Mouse (Mus musculus) urinary bladder, adult 18-20 months (tissue): Measurements from ENCODE around the gene Slc24a4.

Experiments
- DNase-seq, 2 experiments: peaks; one replicate each; pipeline ENCODE4 v3.0.0; 2022; ENCODE audit warnings: low spot score in 2 of 2, mixed read lengths in 2 of 2

Slc24a4 gene

GRCm38 (mm10) chr12:102308457-102309011, 180.0 kb downstream of the Slc24a4 start:
- DNase-seq, result no peak

- no peak for DNase-seq
Measured at GRCm38 (mm10) chr12:102309099-102309799, 180.7 kb downstream of the Slc24a4 start.

DNA sequence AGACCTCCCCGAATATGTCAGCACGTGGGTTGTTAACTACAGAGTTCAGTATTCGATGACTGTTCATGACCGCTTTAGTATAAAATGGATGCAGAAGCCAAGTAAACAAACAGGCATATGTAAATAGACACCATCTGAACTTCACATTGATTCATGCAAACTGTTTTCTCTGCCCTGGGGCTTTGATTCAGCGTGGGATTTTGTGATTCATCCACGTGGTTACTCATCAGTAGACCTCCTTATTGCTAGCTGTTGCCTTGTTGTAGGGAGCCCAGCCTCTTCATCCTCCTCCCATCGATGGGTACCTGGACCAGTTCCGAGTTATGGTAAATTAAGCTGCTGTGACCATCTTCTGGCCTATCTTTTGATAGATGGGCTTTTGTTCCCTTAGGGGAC, 181.3 kb downstream of the Slc24a4 start:
- no peak for DNase-seq

DNA sequence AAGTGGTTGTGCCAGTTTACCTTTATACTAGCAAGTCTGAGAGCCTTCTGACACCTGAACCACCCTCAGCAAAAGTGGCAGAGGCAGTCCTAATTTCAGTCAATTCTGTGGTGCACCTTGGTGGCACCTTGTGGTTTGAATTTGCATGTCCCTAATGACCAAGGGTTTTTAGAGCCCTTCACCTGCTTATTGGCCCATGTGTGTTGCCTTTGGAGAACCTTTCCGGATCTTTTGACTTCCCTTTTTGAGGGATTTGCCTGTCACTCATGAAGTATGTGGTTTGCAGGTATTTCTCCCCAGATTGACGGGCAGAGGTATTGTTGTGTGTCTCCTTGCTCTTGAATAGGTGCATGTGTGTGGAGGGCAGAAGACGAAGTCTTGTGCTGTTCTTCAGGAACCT, 181.7 kb downstream of the Slc24a4 start:
- no peak for DNase-seq

DNA sequence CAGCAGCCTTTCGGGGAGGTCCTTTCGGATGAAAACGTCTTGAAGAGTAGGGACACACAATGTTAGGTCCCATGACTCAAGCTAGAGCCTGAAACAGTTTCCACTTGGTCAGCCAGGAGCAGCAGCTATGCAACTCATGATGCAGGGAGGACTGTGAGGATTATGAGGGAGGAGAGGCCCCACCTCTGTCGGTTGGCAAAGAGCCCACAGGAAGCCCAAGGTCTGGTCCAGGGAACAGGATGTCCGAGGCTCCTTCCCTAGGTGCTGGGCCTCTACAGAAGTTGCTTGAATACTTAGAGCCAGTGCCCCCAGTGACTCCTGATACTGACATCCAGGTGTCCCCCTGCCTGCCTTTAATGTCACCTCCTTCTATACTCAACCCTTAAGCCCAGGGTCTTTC, 182.9 kb downstream of the Slc24a4 start:
- DNase-seq, result no peak
